Mouse (Mus musculus) liver, postnatal 0 days (tissue): ENCODE results near the gene Tmem238l. TPM values are rescaled to one million over a fixed set of nuclear protein-coding genes. Genes with fewer than 3 reads are reported as not detected.

Experiments
- ATAC-seq: fragments of 200-750 bp; cut with Nextera tagmentation; 2 replicates; pipeline ENCODE4 v1.8.0; 2017; ENCODE audit warnings: mild to moderate bottlenecking, moderate library complexity
- DNase-seq: peaks from one replicate; pipeline ENCODE4 v3.0.0-alpha.2; 2016
- H3K27ac ChIP-seq: fragments of 300-500 bp; sonication (generic); 2 replicates; pipeline ENCODE4 v1.5.1; 2014; ENCODE audit warnings: antibody characterized with exemption, moderate library complexity, mild to moderate bottlenecking, low read depth
- H3K27me3 ChIP-seq: fragments of 300-500 bp; sonication (generic); 2 replicates; pipeline ENCODE4 v1.6.1; 2014; ENCODE audit warnings: low read length, control low read depth, mixed read lengths; ENCODE audit not compliant: insufficient read depth
- H3K36me3 ChIP-seq: fragments of 300-500 bp; sonication (generic); replicated peaks from 2 replicates; pipeline ENCODE4 v1.6.1; 2014; ENCODE audit warnings: mild to moderate bottlenecking, control low read depth, low read length, moderate library complexity, mixed read lengths; ENCODE audit not compliant: insufficient read depth
- H3K4me1 ChIP-seq: fragments of 300-500 bp; sonication (generic); 2 replicates; pipeline ENCODE4 v1.6.1; 2014; ENCODE audit warnings: antibody characterized with exemption, mild to moderate bottlenecking, control low read depth; ENCODE audit not compliant: insufficient read depth
- H3K4me2 ChIP-seq: fragments of 300-500 bp; sonication (generic); 2 replicates; pipeline ENCODE4 v1.6.1; 2014; ENCODE audit warnings: low read depth, mild to moderate bottlenecking, low read length, moderate library complexity, mixed read lengths
- H3K4me3 ChIP-seq: fragments of 300-500 bp; sonication (generic); 2 replicates; pipeline ENCODE4 v1.5.1; 2014; ENCODE audit warnings: low read depth, low read length
- H3K9ac ChIP-seq: fragments of 300-500 bp; sonication (generic); replicated peaks from 2 replicates; pipeline ENCODE4 v1.6.1; 2014; ENCODE audit warnings: mild to moderate bottlenecking, moderate library complexity
- H3K9me3 ChIP-seq: fragments of 300-500 bp; sonication (generic); 2 replicates; pipeline ENCODE4 v1.6.1; 2016; ENCODE audit warnings: mild to moderate bottlenecking, control low read depth, low read length, mixed read lengths
- CTCF ChIP-seq: sonication (generic); IDR thresholded peaks from 2 replicates; pipeline ENCODE4 v1.5.1; 2016; ENCODE audit warnings: antibody characterized with exemption, low read depth
- EP300 ChIP-seq: IDR thresholded peaks from 2 replicates; pipeline ENCODE4 v1.6.1; 2016; ENCODE audit warnings: antibody characterized with exemption, low read depth, mild to moderate bottlenecking
- WGBS: fragments of 180-500 bp; shearing (Covaris S2); extraction: QIAGEN DNeasy Blood & Tissue Kit; methylation state at CpG from one replicate; pipeline ENCODE4 v1.1.7; 2014; ENCODE audit not compliant: insufficient replicate concordance; 5-methylcytosine and 5-hydroxymethylcytosine counted together
- polyA plus RNA-seq: library from polyadenylated mRNA; unstranded; fragments of >200 nt; fragmentation: Nextera tagmentation; extraction: Ambion mirVana; gene quantifications from 2 replicates; pipeline ENCODE4 v1.2.1, GENCODE M21; 2015

The Tmem238l gene
- polyA plus RNA-seq, 1 experiment from 2014 or later, result not detected

- Histone ChIP-seq H3K27ac (no peak overlapping the region), H3K9me3 (no peaks in the 10 kb centered on the region), H3K4me1 (no peaks in the 10 kb centered on the region), H3K9ac (no peak overlapping the region), H3K4me3 (no peak overlapping the region), H3K4me2 (no peak overlapping the region), H3K27me3 (no peaks in the 10 kb centered on the region), H3K36me3 (no peaks in the 10 kb centered on the region)
- DNase-seq (no peak), ATAC-seq (no peak)
- WGBS, result 63% methylated on average over 3 of the region's 3 CpGs
- TF ChIP-seq EP300, result no peak
Measured at GRCm38 (mm10) chr11:66928311-66928710, 28.1 kb upstream of the Tmem238l start.

- Histone ChIP-seq H3K9me3 (no peaks in the 10 kb centered on the region), H3K36me3 (no peaks in the 10 kb centered on the region), H3K9ac (no peak overlapping the region), H3K27ac (no peak overlapping the region), H3K27me3 (no peaks in the 10 kb centered on the region), H3K4me1 (no peaks in the 10 kb centered on the region), H3K4me2 (no peak overlapping the region), H3K4me3 (no peak overlapping the region)
- TF ChIP-seq EP300, result no peak
- TF ChIP-seq CTCF, result no peak
- no peak for ATAC-seq
- DNase-seq, result no peak
- WGBS, result 72% methylated on average over 9 of the region's 9 CpGs
Measured at GRCm38 (mm10) chr11:66932827-66933599, 23.4 kb upstream of the Tmem238l start.

- TF ChIP-seq EP300 (no peak), CTCF (no peak)
- H3K9me3 ChIP-seq, result no peaks in the 10 kb centered on the region
- no peaks in the 10 kb centered on the region for H3K4me1 ChIP-seq
- DNase-seq, result no peak
- H3K27me3 ChIP-seq, result no peaks in the 10 kb centered on the region
- no peak overlapping the region for H3K4me3 ChIP-seq
- WGBS, result 56% methylated on average over 7 of the region's 7 CpGs
- no peak overlapping the region for H3K4me2 ChIP-seq
- no peak overlapping the region for H3K27ac ChIP-seq
- no peak for ATAC-seq
- no peak overlapping the region for H3K9ac ChIP-seq
- H3K36me3 ChIP-seq, result no peaks in the 10 kb centered on the region
Measured at GRCm38 (mm10) chr11:66934428-66935173, 21.8 kb upstream of the Tmem238l start.

GRCm38 (mm10) chr11:66942011-66942410 lies 14.4 kb upstream of the Tmem238l start:
- WGBS, result 73% methylated on average over 5 of the region's 5 CpGs
- no peak for TF ChIP-seq EP300
- no peak for TF ChIP-seq CTCF
- Histone ChIP-seq H3K27ac (no peak overlapping the region), H3K9ac (no peak overlapping the region), H3K9me3 (no peaks in the 10 kb centered on the region), H3K27me3 (no peaks in the 10 kb centered on the region), H3K4me2 (no peak overlapping the region), H3K4me3 (no peak overlapping the region), H3K36me3 (no peaks in the 10 kb centered on the region), H3K4me1 (no peaks in the 10 kb centered on the region)
- ATAC-seq (no peak), DNase-seq (no peak)

GRCm38 (mm10) chr11:66945224-66945767 lies 11.1 kb upstream of the Tmem238l start:
- no peaks in the 10 kb centered on the region for H3K9me3 ChIP-seq
- DNase-seq (no peak), ATAC-seq (no peak)
- WGBS, result 40% methylated on average over 2 of the region's 2 CpGs
- H3K4me3 ChIP-seq, result no peak overlapping the region
- H3K9ac ChIP-seq, result no peak overlapping the region
- no peaks in the 10 kb centered on the region for H3K4me1 ChIP-seq
- no peak overlapping the region for H3K4me2 ChIP-seq
- no peak overlapping the region for H3K27ac ChIP-seq
- H3K36me3 ChIP-seq, result no peaks in the 10 kb centered on the region
- no peaks in the 10 kb centered on the region for H3K27me3 ChIP-seq
- no peak for TF ChIP-seq EP300
- TF ChIP-seq CTCF, result no peak

- H3K4me3 ChIP-seq, result no peak overlapping the region
- WGBS, result 63% methylated on average over 6 of the region's 6 CpGs
- no peaks in the 10 kb centered on the region for H3K27me3 ChIP-seq
- no peaks in the 10 kb centered on the region for H3K9me3 ChIP-seq
- no peak overlapping the region for H3K4me2 ChIP-seq
- no peak overlapping the region for H3K9ac ChIP-seq
- no peaks in the 10 kb centered on the region for H3K36me3 ChIP-seq
- TF ChIP-seq EP300 (no peak), CTCF (no peak)
- H3K27ac ChIP-seq, result no peak overlapping the region
- no peaks in the 10 kb centered on the region for H3K4me1 ChIP-seq
- no peak for ATAC-seq
- no peak for DNase-seq
Measured at GRCm38 (mm10) chr11:66946521-66946920, 9.9 kb upstream of the Tmem238l start.
